In genomic region chr10:26259908-26260307, GRCm38 (mm10) we compare ENCODE assay signal across 31 mouse cellular contexts. TPM values are rescaled to one million over a fixed set of nuclear protein-coding genes. Genes with fewer than 3 reads are reported as not detected.
DNase-seq lines count a peak whose midpoint lies in the region; ATAC-seq and TF ChIP-seq lines count a peak whose summit lies in the region.
"Had no signal": no experiment of that assay in that cellular context is flagged by ENCODE, and none has a peak within 500 bp of the region (broad histone marks: within the 10 kb centered on the region; RNA-seq: fewer than 3 reads in every experiment).

No protein-coding gene starts in this region.

- no peaks in the 10 kb centered on the region for H3K36me3 ChIP-seq in forebrain, embryonic 14.5 days (ENCODE audit: control insufficient read depth, insufficient read depth, low read length)
- no peaks in the 10 kb centered on the region for H3K36me3 ChIP-seq in forebrain, embryonic 15.5 days
- H3K36me3 ChIP-seq in lung, postnatal 0 days (ENCODE audit: insufficient read depth, low read length) = no peaks in the 10 kb centered on the region
- no peaks in the 10 kb centered on the region for H3K36me3 ChIP-seq in stomach, postnatal 0 days (ENCODE audit: control insufficient read depth, insufficient read depth, low read length)
- H3K36me3 ChIP-seq: heart, embryonic 12.5 days; kidney, embryonic 15.5 days; limb, embryonic 12.5 days; liver, embryonic 15.5 days; midbrain, embryonic 10.5 days; midbrain, embryonic 15.5 days; neural tube, embryonic 12.5 days had no signal

- H3K9me3 ChIP-seq in forebrain, embryonic 14.5 days (replicated peaks; ENCODE audit: control insufficient read depth, low read length) = no peaks in the 10 kb centered on the region
- no peaks in the 10 kb centered on the region for H3K9me3 ChIP-seq in forebrain, embryonic 15.5 days
- no peaks in the 10 kb centered on the region for H3K9me3 ChIP-seq in lung, postnatal 0 days (ENCODE audit: low read length)
- H3K9me3 ChIP-seq in stomach, postnatal 0 days (ENCODE audit: control insufficient read depth, low read length) = no peaks in the 10 kb centered on the region
- H3K9me3 ChIP-seq: forebrain, embryonic 13.5 days; heart, embryonic 12.5 days; kidney, embryonic 15.5 days; limb, embryonic 12.5 days; liver, embryonic 15.5 days; midbrain, embryonic 10.5 days; midbrain, embryonic 15.5 days; neural tube, embryonic 12.5 days had no signal

- H3K4me1 ChIP-seq in forebrain, embryonic 14.5 days (ENCODE audit: control insufficient read depth, insufficient read depth, low read length) = no peaks in the 10 kb centered on the region
- no peaks in the 10 kb centered on the region for H3K4me1 ChIP-seq in forebrain, embryonic 15.5 days
- peaks cover 3% of the 10 kb centered on the region; the same call in 1 of the 2 replicates for H3K4me1 ChIP-seq in lung, postnatal 0 days (ENCODE audit: insufficient read depth, low read depth, low read length)
- no peaks in the 10 kb centered on the region for H3K4me1 ChIP-seq in stomach, postnatal 0 days (replicated peaks; ENCODE audit: control insufficient read depth, insufficient read depth)
- H3K4me1 ChIP-seq: forebrain, embryonic 13.5 days; heart, embryonic 12.5 days; kidney, embryonic 15.5 days; limb, embryonic 12.5 days; liver, embryonic 15.5 days; midbrain, embryonic 10.5 days; midbrain, embryonic 15.5 days; neural tube, embryonic 12.5 days had no signal

- H3K27ac ChIP-seq in forebrain, embryonic 14.5 days (ENCODE audit: low read depth, low read length) = no peak overlapping the region
- H3K27ac ChIP-seq in forebrain, embryonic 15.5 days (replicated peaks) = no peak overlapping the region
- H3K27ac ChIP-seq in lung, postnatal 0 days (ENCODE audit: low read length) = no peak overlapping the region
- no peak overlapping the region for H3K27ac ChIP-seq in stomach, postnatal 0 days (replicated peaks)
- H3K27ac ChIP-seq: forebrain, embryonic 13.5 days; hindbrain, embryonic 14.5 days; kidney, embryonic 15.5 days; limb, embryonic 12.5 days; liver, embryonic 15.5 days; midbrain, embryonic 10.5 days; midbrain, embryonic 15.5 days; neural tube, embryonic 12.5 days had no signal

- ATAC-seq in forebrain, embryonic 14.5 days = no peak
- ATAC-seq in forebrain, embryonic 15.5 days (replicated peaks) = no peak
- peak; percentile 62 for ATAC-seq in lung, postnatal 0 days
- ATAC-seq in stomach, postnatal 0 days (ENCODE audit: low FRiP score, low TSS enrichment) = no peak
- ATAC-seq in megakaryocyte progenitor cell, adult 5-6 weeks (replicated peaks; ENCODE audit: poor library complexity) = no peak
- ATAC-seq: forebrain, embryonic 13.5 days; midbrain, embryonic 15.5 days had no signal

- peak; percentile 7 for DNase-seq in forebrain, embryonic 14.5 days (ENCODE audit: low spot score)
- peak; percentile 71 for DNase-seq in lung, postnatal 0 days (ENCODE audit: low spot score)
- DNase-seq in lung, postnatal 10 days = no peak
- DNase-seq in T-cell, adult 2 months (ENCODE audit: low spot score) = peak; percentile 49
- DNase-seq in naive thymus-derived CD4-positive, alpha-beta T cell, adult 2 months (ENCODE audit: low read depth) = peak; percentile 21
- no peak for DNase-seq in stomach, postnatal 0 days (ENCODE audit: low spot score)
- DNase-seq: adrenal gland, adult 8-10 months; cerebellum, adult 11 months; cerebellum, adult 9-10 months; cerebellum, postnatal 36 days; gastrocnemius, postnatal 25 days; heart, adult 18-20 months; kidney, adult 18-20 months; kidney, postnatal 25 days; thymus, postnatal 14 days had no signal

- H3K4me2 ChIP-seq in forebrain, embryonic 14.5 days (ENCODE audit: low read length) = no peak overlapping the region
- H3K4me2 ChIP-seq in forebrain, embryonic 15.5 days (replicated peaks) = no peak overlapping the region
- H3K4me2 ChIP-seq in lung, postnatal 0 days (replicated peaks; ENCODE audit: low read depth, low read length) = no peak overlapping the region
- H3K4me2 ChIP-seq in stomach, postnatal 0 days (replicated peaks; ENCODE audit: low read depth) = no peak overlapping the region
- H3K4me2 ChIP-seq: forebrain, embryonic 13.5 days; heart, embryonic 12.5 days; hindbrain, embryonic 14.5 days; kidney, embryonic 15.5 days; limb, embryonic 12.5 days; liver, embryonic 15.5 days; midbrain, embryonic 15.5 days; neural tube, embryonic 12.5 days had no signal

- 0 out of 2 replicates have a peak, but pooled peaks have one; percentile 32 for TF ChIP-seq EP300 in lung, postnatal 0 days (IDR thresholded peaks at IDR 0.05)
- TF ChIP-seq EP300 in stomach, postnatal 0 days (optimal IDR thresholded peaks at IDR 0.05) = no peak

- H3K4me3 ChIP-seq in forebrain, embryonic 14.5 days (ENCODE audit: low read depth, low read length) = no peak overlapping the region
- H3K4me3 ChIP-seq in forebrain, embryonic 15.5 days = no peak overlapping the region
- H3K4me3 ChIP-seq in lung, postnatal 0 days (ENCODE audit: low read depth, low read length) = no peak overlapping the region
- H3K4me3 ChIP-seq in stomach, postnatal 0 days (ENCODE audit: low read depth, low read length) = no peak overlapping the region
- H3K4me3 ChIP-seq: forebrain, embryonic 13.5 days; heart, embryonic 12.5 days; kidney, embryonic 15.5 days; limb, embryonic 12.5 days; liver, embryonic 15.5 days; midbrain, embryonic 10.5 days; midbrain, embryonic 15.5 days; neural tube, embryonic 12.5 days had no signal

- no peaks in the 10 kb centered on the region for H3K27me3 ChIP-seq in forebrain, embryonic 14.5 days (replicated peaks; ENCODE audit: control insufficient read depth, insufficient read depth, low read length)
- H3K27me3 ChIP-seq in forebrain, embryonic 15.5 days = no peaks in the 10 kb centered on the region
- no peaks in the 10 kb centered on the region for H3K27me3 ChIP-seq in lung, postnatal 0 days (replicated peaks; ENCODE audit: insufficient read depth, low read length)
- H3K27me3 ChIP-seq in stomach, postnatal 0 days (ENCODE audit: control insufficient read depth, insufficient read depth, low read length) = no peaks in the 10 kb centered on the region
- H3K27me3 ChIP-seq: forebrain, embryonic 13.5 days; heart, embryonic 12.5 days; kidney, embryonic 15.5 days; limb, embryonic 12.5 days; liver, embryonic 15.5 days; midbrain, embryonic 15.5 days; neural tube, embryonic 12.5 days had no signal

- no peak for TF ChIP-seq CTCF in lung, postnatal 0 days (IDR thresholded peaks at IDR 0.05)
- TF ChIP-seq CTCF in stomach, postnatal 0 days (IDR thresholded peaks at IDR 0.05; ENCODE audit: low read depth) = no peak

- H3K9ac ChIP-seq in forebrain, embryonic 14.5 days (ENCODE audit: low read length) = no peak overlapping the region
- H3K9ac ChIP-seq in forebrain, embryonic 15.5 days (replicated peaks) = no peak overlapping the region
- no peak overlapping the region for H3K9ac ChIP-seq in lung, postnatal 0 days (replicated peaks; ENCODE audit: low read depth)
- H3K9ac ChIP-seq in stomach, postnatal 0 days (ENCODE audit: low read length) = no peak overlapping the region
- H3K9ac ChIP-seq: forebrain, embryonic 13.5 days; heart, embryonic 12.5 days; hindbrain, embryonic 14.5 days; kidney, embryonic 15.5 days; limb, embryonic 12.5 days; liver, embryonic 15.5 days; midbrain, embryonic 15.5 days; neural tube, embryonic 12.5 days had no signal

- 72% methylated on average over 4 of the region's 4 CpGs for WGBS in forebrain, embryonic 14.5 days
- 66% methylated on average over 4 of the region's 4 CpGs for WGBS in forebrain, embryonic 15.5 days
- 48% methylated on average over 4 of the region's 4 CpGs for WGBS in lung, postnatal 0 days
- 45% methylated on average over 4 of the region's 4 CpGs for WGBS in stomach, postnatal 0 days

RNA-seq across cellular contexts. Expression of gene Samd3, which starts 30.4 kb away (rescaled TPM):
- polyA plus RNA-seq in forebrain, embryonic 14.5 days (2014; fragmentation: Nextera tagmentation; extraction: Ambion mirVana) = 6.7 and 10.5 TPM in 2 replicates
- 5.3 and 5.7 TPM in 2 replicates for polyA plus RNA-seq in forebrain, embryonic 15.5 days (2015; fragmentation: Nextera tagmentation; extraction: Ambion mirVana)
- 0.18 and 0.81 TPM in 2 replicates for polyA plus RNA-seq in lung, postnatal 0 days (2015; fragmentation: Nextera tagmentation; extraction: Ambion mirVana)
- polyA plus RNA-seq in stomach, postnatal 0 days (2015; fragmentation: Nextera tagmentation; extraction: Ambion mirVana) = not detected in 2 replicates
- 0.07 TPM in 1 of 2 replicates, not detected in the other for total RNA-seq in megakaryocyte progenitor cell, adult 5-6 weeks (2015)
- 0.83 TPM in 1 of 2 replicates, not detected in the other for total RNA-seq in megakaryocyte progenitor cell, adult 5-6 weeks (2017)
- total RNA-seq: gastrocnemius, adult 18-20 months; gastrocnemius, postnatal 25 days; heart, adult 18-20 months; layer of hippocampus, adult 18-20 months had no signal
- polyA plus RNA-seq: heart, embryonic 12.5 days; heart, postnatal 0 days; intestine, embryonic 14.5 days; kidney, embryonic 15.5 days; limb, embryonic 12.5 days; liver, embryonic 15.5 days; stomach, embryonic 14.5 days had no signal

Comparison
In these comparisons a context has a peak if more than half of its experiments do, and no peak if none do; other contexts are left out.
1. DNase-seq: peak in forebrain, embryonic 14.5 days (single experiment), lung, postnatal 0 days (single experiment), T-cell, adult 2 months (single experiment) and naive thymus-derived CD4-positive, alpha-beta T cell, adult 2 months (single experiment); none in lung, postnatal 10 days (single experiment) and stomach, postnatal 0 days (single experiment).